In the genomic region with DNA sequence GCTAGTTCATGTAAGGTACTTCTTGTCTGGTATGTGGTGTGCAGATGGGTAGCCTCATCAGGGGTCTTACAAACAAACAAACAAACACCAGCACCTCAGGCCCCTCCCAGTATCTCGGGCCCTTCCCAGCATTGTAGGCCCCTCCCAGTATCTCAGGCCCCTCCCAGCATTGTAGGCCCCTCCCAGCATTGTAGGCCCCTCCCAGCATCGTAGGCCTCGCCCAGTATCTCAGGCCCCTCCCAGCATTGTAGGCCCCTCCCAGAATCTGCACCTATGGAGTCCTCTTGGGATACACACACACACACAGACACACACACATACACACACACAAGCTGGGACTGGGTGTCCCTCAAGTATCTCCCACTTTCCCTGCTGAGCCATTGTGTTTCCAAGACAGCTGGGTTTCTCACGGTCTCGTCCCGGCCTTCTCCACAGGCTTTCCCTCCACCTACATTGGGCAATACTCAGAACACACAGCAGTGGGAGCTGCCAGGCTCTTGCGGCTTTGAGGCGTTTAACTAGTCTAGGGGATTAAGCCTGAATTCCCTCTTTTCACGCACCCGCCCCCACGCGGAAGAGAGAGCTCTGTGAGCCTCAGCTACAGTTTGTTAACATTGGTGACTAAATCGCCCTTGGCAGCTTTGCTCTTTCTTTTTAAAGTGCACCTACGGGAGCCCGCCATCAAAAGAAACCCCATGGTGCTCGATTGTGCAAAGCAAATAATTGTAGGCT, we compare ENCODE assay signal across 10 mouse cellular contexts.
A peak's percentile ranks its signal among the peaks of the same experiment; 100 is the strongest.
DNase-seq lines count a peak whose midpoint lies in the region.
"Had no signal": no experiment of that assay in that cellular context is flagged by ENCODE, and none has a peak within 500 bp of the region (broad histone marks: within the 10 kb centered on the region; RNA-seq: fewer than 3 reads in every experiment).

No protein-coding gene starts in this region.

- DNase-seq in layer of hippocampus, adult 11-12 months (ENCODE audit: low spot score) = peak; percentile 42
- no peak for DNase-seq in layer of hippocampus, adult 9-10 months (ENCODE audit: low spot score)
- peak; percentile 15 for DNase-seq in fibroblast of lung, adult 2 months (ENCODE audit: low read depth)
- DNase-seq in left cerebral cortex, adult 8-10 months (ENCODE audit: low spot score in 2 of 2) = peak; percentile 16 to 54
- DNase-seq in right cerebral cortex, adult 18-20 months = peak; percentile 55
- no peak for DNase-seq in heart, adult 11 months
- DNase-seq in gastrocnemius, adult 8-10 months (ENCODE audit: low spot score in 2 of 2) = no peak
- no peak for DNase-seq in gastrocnemius, postnatal 36 days
- DNase-seq: adrenal gland, postnatal 10 days; lung, embryonic 14.5 days had no signal

- intact Hi-C loops in gastrocnemius, postnatal 36 days (cut with DNase I) = no loop called here

Comparison
In these comparisons a context has a peak if more than half of its experiments do, and no peak if none do; other contexts are left out.
1. DNase-seq: peak in layer of hippocampus, adult 11-12 months (single experiment), fibroblast of lung, adult 2 months (single experiment), left cerebral cortex, adult 8-10 months (2 of 2) and right cerebral cortex, adult 18-20 months (single experiment); none in layer of hippocampus, adult 9-10 months (single experiment), heart, adult 11 months (single experiment), gastrocnemius, adult 8-10 months (0 of 2) and gastrocnemius, postnatal 36 days (0 of 2).